Mouse (Mus musculus) frontal cortex, postnatal 36 days (tissue): Measurements from ENCODE around the gene Mknk1.

Source experiments
- DNase-seq, 2 experiments: peaks; one replicate each; pipeline ENCODE4 v3.0.0; 2022; ENCODE audit warnings: low spot score in 2 of 2

The Mknk1 gene

GRCm38 (mm10) chr4:115846656-115847055 lies 7.7 kb downstream of the Mknk1 start:
- no peak for DNase-seq

DNA sequence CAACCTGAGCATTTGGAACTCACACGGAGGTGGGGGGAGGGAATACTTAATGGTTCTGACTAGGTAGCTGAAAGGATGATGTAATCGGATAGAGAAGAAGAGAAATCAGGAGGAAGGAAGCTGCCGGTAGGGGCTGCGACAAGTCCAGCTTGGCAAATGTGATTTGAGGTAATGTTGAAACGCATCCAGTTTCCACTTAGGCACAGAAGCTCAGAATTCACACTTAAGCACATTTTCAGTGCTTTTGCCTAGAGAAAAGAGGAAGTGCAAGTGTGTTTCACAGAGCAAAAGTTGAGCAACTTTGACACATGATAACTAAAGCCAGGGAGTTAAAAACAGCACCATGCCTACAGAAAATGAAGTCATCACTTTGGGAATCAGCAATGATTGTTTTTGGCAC lies 8.4 kb downstream of the Mknk1 start:
- DNase-seq: peak in 1 of 2 experiments; percentile 47

DNA sequence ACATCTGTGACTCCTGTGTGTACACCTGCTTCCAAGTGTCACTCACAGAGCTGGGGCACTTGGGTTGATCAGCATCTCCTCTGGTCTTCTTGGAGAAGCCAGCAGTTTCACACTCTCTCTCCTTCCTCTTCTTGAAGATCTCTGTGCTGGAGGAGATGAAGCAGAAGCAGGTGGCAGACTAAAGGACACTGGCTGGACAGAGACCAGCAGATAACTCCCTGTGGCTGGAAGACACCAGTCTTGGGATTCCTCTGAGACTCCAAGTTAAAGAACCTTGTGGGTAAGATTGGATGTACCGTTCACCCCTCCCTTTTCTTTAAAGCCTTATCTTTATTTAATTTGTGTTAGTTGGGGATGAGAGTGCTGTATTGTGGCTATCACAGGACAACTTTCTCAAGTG lies 9.1 kb downstream of the Mknk1 start:
- no peak for DNase-seq

- DNase-seq: no peak
Measured at GRCm38 (mm10) chr4:115848990-115849677, 10.1 kb downstream of the Mknk1 start.

DNA sequence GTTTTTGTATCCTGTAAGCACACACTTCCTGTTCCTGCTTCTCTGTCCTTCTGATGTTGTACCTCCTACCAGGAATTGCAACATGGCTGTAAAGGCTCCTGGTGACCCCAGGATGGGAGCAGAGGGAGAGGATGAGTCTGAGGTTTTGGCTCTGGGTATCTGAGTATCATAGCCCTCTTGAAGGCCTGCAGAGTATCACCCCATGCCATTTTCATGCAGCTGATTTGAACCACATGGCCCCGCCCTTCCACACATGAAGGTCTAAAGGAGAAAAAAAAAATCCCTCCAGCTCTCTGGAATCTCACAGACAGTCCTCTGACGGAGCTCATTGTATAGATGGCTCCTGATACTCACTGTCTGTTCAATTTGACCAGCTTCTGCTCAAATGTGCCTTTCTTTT lies 11.1 kb downstream of the Mknk1 start:
- no peak for DNase-seq

GRCm38 (mm10) chr4:115850631-115851030 lies 11.6 kb downstream of the Mknk1 start:
- DNase-seq: no peak

GRCm38 (mm10) chr4:115851569-115851968 lies 12.6 kb downstream of the Mknk1 start:
- no peak for DNase-seq

GRCm38 (mm10) chr4:115855100-115855499 lies 16.1 kb downstream of the Mknk1 start:
- DNase-seq: no peak

DNA sequence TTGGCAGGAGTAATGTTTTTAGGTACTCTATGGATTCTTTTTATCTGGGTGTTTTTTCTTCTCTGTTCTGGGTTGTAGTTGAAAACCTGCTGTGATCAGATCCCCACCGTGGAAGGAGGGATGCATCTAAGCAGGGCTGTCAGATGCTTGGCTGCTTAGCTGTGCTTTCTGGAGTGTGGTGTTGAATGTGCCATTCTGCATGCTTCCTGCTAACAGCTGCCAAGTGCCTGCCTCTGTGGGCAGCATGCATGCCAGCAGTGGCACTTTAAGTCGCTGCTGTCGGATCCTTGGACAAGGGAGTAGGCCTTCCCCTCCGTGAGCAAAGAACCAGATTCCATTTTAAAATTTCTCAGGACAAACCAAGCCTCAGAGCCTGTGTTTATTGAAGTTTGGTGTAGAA lies 16.6 kb downstream of the Mknk1 start:
- DNase-seq: peak in 1 of 2 experiments; percentile 36

DNA sequence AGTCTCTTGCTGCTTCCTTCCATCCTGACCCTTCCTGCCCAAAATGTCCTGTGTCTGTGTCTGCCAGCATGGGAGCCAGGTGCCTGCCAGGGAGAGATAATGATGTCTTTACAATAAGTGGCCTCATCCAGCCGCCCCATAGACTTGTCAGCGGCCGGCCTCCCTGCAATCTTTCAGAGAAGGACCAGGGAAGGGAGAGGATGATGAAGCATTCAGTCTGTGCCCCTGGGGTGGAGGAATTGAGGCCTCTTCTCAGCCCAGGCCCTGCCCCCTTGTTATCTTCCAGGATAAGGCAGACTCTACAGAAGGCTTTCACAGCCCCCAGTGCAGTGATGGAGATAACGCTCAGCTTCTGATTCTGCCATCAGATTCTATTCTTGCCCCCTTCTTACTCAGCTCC lies 17.3 kb downstream of the Mknk1 start:
- no peak for DNase-seq

- no peak for DNase-seq
Measured at GRCm38 (mm10) chr4:115857293-115857883, 18.4 kb downstream of the Mknk1 start.

DNA sequence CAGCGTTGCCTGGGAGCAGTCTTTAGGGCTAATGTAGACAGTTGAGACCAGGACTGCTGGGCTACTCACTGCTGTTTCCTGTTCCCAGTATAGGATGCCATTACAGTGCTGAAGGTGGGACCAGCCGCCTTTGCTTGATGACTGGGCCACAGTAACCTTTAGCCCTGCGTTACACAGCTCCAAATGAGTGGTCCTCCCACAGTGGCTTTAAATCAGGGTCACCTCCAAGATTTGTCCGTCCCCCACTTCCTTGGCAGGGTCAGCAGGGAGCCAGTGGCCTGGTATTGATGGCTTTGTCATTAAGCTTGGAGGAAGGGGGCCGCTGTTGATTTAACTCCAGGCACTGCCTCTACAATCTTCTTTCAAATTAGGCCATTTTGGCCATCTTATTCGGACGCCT lies 24.4 kb downstream of the Mknk1 start:
- no peak for DNase-seq

GRCm38 (mm10) chr4:115863880-115864279 lies 24.9 kb downstream of the Mknk1 start:
- no peak for DNase-seq

DNA sequence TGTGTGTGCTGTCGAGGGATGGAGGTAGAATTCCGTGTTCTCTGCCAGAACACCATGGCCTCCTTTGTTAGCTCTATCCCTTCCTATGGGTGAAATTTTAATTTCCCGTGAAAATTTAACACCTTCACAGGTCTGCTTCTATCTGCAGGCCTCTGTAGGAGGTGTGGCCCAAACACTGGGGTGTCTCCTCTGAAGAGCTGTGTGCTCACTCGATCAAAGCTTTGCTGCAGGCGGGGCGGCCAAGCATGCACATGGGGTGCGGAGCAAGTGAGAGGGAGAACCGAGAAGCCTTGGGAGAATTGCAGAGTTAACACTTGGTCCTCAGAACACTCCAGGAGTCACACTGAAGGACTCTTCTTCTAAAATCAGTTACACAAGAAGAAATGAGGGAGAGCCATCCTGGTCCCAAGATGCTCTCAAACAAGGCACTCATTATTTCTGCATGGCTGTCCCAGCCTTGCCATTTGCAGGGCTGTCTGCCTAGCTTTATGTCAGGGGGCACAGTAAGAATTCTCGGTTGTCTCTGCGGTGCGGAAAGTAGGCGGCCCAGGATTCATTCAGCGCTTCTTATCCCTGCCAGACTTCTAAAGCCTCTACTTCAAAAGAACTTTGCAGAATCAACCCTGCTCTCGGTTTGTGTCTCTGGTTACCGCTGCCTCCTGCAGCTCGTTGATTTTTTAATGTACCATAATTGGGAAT lies 30.7 kb downstream of the Mknk1 start:
- no peak for DNase-seq

DNA sequence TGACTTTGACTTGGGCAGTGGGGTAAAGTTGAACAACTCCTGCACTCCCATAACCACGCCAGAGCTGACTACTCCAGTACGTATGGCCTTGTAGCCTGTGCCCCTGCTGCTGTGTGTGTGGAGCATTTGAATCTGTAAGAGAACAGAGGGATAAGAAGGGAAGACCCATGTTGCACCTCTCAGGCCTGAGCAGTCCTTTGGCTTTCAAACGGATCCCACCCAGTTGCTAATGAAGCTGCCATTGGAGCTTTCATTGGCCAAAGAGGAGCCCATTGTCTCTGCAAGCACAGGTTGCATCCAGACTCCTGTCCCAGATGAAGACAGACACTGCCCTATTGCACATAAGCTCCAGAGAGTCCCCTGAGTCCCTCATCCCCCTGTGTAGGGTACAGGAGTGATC lies 34.2 kb downstream of the Mknk1 start:
- no peak for DNase-seq

DNA sequence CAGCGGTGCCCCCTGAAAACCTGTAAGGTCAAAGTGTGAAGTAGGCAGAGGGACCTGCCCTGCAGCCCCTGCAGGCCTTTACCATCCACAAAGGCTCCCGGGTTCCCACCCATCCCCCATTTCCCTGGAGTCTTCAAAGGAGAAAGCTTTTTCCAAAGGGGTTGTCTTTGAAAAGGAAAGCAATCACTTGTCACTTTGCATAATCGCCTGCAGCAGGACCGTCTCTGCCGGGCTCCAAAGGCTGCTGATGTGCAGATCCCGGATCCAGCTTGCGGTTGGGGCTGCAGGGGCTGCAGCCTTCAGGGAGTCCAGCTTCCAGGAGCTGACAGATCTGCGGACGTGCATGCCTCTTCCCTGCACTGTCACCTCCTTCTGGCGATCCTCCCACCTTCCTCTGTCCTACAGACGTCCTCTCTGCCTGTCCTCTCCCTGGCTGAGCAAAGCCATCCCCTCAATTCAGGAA lies 39.2 kb downstream of the Mknk1 start:
- no peak for DNase-seq

- no peak for DNase-seq
Measured at GRCm38 (mm10) chr4:115878828-115879227, 39.8 kb downstream of the Mknk1 start.

DNA sequence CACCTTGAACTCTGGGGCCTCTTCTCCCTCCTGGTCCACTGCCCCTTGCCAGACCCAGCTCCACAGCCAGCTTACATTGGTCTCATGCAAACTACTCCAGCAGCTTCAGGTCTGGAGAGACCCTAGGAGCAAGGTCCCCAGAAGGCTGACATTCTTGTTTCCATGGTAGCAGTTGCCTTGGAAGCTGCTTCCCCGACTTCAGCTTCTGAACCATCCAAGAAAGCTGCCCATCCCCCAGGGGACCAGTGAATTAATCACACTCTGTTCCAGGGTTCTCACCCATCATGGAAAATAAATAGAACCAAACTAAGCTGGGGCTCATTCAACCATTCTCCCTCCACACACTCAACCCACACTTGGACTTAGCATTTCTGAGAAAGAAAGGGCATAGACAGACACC lies 42.2 kb downstream of the Mknk1 start:
- DNase-seq: no peak

DNA sequence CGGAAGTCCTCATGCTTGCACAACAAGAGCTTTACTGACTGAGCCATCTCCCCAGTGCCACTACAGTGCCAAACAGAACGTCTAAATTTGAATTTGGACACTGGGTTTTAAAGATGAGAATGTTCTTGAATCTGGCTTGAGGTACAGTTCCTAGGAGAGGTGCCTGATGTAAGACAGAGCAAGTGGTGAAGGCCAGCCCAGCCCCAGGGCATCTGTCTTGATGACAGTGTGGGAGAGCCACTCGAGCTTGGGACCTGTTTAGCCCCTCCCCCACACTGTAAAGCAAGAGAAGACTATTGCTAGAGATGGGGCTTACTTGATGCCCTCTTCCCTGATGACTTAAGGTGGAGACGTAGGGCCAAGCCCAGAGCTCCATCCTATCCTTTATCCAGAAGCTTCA lies 43.2 kb downstream of the Mknk1 start:
- no peak for DNase-seq

- DNase-seq: no peak
Measured at GRCm38 (mm10) chr4:115884022-115884421, 45.0 kb downstream of the Mknk1 start, which contains the start of gene Kncn. TSS of gene Kncn (plus strand) at chr4:115884400.

GRCm38 (mm10) chr4:115885846-115886245 lies 46.8 kb downstream of the Mknk1 start:
- peak in 1 of 2 experiments; percentile 31 for DNase-seq

- DNase-seq: no peak
Measured at GRCm38 (mm10) chr4:115886875-115887274, 47.9 kb downstream of the Mknk1 start.

DNA sequence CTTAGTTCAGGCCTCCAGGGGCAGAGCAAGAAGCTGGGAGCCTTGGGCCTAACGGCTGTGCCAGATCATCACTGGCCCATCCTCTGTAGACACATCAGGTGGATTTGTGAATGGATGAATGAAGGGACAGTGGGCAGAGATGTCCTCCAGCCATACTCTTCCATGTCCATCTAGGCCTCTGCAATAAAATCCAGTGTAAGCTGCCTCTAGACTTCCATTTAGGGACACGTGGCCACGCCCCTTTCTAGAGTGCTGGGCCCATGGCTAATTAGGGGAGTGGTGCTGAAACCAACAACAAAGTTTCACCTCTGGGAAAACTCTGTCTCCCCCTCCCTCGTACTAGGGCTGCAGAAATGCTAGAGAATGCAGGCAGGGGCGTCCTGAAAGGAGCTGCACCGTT lies 51.1 kb downstream of the Mknk1 start:
- no peak for DNase-seq
